Mouse (Mus musculus): ENCODE measurements around the gene Polr1c.

Gene Polr1c

DNA sequence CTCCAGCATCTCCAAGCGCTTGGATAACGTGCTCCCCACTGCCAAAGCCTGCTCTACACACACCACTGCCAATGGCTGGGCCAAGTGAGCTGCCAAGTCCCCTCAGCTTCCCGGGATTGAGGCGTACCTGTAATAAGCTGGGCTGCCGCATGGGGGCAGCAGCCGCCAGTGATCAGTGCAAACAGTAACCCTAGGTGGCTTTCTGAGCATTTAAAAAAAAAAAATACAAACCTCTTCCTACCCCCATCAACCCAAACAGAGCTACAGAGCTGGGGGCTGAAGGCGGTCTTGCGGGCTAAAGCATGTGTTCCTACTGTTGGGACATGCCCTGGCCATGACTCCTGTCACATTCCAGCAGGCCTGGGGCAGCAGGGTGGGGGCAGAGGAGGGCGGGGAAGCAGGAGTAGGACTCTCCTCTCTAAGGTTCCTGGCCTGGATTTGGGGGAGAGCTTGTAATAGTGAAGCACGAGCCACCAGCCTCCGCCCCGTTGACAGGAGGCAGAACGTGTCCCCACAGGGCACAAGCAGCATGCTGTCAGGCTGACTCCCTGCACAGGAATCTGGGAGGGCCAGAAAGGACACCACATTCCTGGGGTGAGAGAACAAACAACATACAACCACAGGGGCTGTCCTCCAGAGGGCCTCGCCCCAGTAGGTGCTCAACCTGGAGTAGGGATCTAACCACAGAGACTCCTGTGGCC, 18.2 kb upstream of the Polr1c start:
- DNase-seq (ENCODE audit: low spot score in 2 of 2): peak; percentile 58 to 75

DNA sequence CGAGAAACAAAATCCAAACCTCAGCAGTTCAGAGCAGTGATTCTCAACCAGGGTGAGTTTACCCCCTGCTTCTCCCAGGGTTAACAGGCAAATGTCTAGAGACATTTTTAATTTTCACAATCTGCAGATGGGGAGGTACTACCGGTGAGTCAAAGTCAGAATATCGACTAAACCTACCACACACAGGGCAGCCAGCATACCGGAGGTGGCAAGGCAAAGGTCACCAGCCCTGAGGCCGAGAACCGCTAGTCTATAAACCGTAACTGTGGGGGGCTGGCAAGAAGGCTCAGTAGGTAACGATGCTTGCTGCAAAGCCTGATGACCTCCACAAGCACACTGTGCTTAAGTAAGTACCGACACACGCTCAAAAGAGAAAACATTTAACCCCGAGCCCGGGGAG, 17.6 kb upstream of the Polr1c start:
- no peak for DNase-seq (ENCODE audit: low spot score in 2 of 2)

DNA sequence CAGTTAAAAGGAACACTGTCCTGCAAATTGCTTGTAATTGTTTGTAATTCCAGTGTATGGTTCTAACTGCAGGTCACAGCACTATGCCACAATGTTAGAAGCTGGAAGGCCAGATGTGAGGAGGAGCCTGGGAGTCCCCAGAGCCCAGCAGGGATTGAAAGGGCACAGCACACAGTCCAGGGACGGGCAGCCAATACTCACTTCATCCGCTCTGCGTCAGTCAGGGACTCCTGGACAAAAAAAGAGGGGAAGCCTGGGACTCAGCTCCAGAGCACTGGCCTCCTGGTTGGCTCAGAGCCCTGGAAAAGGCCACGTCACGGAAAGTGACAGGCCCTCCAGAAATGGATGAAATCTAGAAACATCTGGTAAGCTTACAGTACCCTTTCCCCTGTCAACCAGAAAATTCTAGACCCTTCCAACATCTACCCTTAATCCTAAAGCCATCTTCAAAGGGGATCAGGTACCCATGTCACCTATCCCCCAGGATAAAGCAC, 14.4 kb upstream of the Polr1c start:
- no peak for DNase-seq (ENCODE audit: low spot score in 2 of 2)

DNA sequence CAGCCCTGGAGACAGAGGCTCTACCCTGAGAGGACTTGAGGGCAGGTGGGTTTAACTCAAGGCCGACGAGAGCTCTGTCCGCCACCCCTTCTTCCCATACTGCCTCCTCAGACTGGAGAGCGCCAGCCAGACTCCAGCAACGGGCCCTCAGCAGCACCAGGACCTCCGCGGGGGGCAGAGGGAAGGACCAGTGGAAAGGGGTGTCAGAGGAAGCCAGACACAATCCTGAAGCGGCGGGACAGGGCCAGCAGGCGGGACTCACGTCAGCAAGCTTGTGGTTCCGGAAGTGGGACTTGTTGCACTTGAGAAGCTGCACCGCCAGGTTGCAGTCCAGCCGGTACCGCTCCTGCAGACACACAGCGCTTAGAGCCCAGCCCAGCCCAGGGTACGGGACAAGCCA, 11.8 kb upstream of the Polr1c start:
- no peak for DNase-seq (ENCODE audit: low spot score in 2 of 2)

DNA sequence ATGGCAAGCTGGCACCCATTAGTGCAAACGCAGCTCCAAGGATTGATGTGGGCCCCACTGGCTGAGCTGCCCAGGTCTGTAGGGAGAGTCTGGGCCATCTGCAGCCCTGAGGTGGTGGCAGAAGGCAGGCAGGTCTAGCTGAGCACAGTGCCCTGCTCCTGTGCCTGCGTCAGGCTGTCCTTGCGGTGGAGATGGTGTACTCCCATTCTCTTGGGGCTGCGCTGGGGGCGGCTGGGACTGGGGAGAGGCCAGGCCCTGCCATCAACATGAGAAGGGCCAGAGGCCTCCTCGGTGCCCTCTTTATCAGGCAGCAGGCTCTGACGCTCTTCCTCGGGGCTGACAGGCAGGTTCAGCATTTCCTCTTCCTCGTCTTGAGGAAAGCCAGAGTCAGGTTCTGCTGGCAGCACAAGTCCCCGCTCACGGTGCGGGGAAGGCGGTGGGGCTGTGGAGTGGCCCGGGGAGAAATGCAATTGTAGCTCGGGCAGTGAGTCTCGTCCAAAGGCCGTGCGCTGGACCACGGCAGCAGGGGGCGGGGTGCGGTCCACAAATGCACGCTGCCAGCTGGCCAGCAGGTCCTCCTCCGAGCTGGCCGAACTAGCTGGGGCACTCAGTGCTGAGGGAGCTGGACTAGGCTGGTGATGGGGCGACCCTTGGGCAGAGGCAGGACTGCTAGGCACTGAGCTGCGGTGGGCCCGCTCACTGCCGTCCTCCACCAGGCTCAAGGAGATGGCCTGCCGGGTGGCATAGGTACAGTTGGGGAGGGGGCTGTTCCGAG, 10.6 kb upstream of the Polr1c start:
- no peak for DNase-seq (ENCODE audit: low spot score in 2 of 2)

DNA sequence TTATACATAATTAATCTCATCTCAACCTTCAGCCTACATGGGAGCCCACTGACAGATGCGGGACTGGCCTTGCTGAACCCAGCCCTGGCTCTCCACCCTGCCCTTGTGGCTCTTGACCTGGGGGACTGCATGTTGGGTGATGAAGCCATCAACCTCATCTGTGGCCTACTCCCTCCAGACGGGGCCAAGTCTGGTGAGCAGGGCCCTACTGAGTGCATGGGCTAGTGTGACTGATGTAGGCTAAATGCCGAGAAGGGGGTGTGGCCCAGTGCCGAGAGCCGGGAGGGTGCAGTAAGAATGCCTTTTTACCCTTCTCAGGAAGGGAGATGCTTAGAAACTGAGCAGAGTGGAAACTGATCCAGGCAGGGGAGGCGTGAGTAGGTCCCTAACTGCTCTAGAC, 7.3 kb upstream of the Polr1c start:
- DNase-seq (ENCODE audit: low spot score in 2 of 2): no peak

DNA sequence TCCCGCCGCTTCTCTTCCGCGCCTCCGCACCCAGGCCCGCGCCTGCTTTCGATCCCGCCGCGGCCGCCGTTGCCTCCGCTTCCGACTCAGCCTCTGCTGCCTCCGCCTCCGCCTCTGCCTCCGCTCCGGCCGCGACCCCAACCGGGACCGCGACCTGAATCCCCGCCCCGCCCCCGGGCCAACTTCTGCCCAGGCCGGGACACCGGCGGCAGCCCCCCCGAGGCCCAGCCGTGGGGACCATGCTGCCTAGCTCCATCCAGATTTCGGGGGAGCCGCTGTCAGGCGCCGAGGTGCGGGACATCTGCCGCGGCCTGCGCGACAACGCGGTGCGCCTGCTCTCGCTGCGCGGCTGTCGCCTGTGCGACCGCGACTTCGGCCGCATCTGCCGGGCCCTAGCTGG, 6.3 kb upstream of the Polr1c start:
- DNase-seq (ENCODE audit: low spot score in 2 of 2): peak in 1 of 2 experiments; percentile 32

DNA sequence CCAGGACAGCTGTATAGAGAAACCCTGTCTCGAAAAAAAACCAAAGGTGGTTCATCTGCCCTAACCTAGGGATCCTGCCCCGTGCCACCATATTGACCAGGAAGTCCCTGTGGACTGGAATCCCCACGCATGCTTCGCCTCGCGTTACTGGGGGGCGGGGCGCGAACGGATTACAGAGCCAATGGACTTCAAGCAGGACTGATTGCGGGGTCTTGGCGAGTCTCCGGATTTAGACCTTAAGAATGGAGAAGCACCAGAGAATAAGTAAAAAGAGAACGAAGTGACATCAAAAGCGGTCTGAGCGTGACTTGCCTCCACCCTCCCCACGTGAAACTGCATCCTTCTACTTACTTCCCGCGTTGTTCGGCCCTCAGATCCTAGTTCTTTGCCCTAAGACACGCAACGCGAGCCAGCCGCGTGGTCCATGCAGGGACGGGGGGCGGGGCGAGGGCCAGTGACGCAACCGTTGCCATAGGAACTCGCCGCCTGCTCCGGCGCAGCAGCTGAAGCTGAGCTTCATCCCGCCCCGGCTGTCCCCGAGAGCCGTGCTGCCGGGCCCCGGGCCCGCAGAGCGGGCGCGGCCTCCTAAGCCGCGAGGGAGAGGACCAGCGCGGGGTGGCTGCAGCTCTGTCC, 5.7 kb upstream of the Polr1c start, which contains the start of gene Lrrc73:
Lrrc73 (plus strand) TSS at position 80 of the 633 bp plus-strand sequence.
- peak; percentile 85 to 89 for DNase-seq (ENCODE audit: low spot score in 2 of 2)

DNA sequence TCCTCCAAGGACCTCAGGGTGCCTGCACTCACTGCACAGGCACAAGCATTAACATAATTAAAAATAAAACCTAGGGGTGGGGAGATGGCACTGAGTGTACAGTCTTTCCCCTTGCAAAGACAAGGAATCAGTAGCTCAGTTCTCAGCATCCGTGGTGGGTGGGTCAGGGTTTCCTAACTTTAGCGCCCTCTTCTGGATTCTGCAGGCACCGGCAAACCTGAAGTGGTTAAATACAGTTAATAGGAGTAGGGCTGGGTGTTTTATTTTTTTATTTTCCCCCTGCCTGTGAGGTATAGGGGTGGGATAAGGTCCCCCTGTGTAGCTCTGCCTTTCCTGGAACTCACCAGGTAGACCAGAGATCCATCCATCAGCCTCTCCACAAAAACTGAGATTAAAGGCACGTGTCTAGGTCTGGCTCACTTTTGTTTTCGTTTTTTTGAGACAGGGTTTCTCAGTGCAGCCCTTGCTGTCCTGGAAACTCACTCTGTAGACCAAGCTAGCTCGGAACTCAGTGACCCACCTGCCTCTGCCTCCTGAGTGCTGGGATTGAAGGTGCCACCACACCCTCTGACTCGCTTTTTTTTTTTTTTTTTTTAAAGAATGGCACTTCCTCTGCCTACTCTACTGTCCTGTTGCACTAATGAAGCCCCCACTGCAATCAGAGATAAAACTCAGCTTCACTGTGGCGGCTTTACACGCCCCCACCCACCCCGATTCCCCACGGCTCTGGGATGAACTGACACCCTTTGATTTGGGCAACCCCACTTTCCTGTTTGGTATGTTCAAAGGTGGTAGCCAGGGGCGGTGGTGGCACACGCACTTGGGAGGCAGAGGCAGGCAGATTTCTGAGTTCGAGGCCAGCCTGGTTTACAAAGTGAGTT, 5.0 kb upstream of the Polr1c start:
- DNase-seq (ENCODE audit: low spot score in 2 of 2): peak; percentile 38 to 57

DNA sequence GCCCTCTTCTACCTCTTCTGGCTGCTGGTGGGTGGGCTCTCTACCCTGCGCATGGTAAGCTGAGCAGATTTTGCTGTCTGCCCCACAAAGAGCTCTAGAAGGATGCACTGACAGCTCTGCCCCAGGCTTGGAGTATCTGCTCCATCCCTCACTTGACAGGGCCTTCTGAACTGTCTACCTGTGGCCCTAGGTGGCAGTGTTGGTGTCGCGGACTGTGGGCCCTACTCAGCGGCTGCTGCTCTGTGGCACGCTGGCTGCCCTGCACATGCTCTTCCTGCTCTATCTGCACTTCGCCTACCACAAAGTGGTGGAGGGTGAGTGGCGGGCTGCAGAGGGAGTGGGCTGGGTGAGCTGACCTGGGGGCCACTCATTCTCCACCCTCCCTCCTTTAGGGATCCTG, 3.3 kb upstream of the Polr1c start:
- DNase-seq (ENCODE audit: low spot score in 2 of 2): no peak

DNA sequence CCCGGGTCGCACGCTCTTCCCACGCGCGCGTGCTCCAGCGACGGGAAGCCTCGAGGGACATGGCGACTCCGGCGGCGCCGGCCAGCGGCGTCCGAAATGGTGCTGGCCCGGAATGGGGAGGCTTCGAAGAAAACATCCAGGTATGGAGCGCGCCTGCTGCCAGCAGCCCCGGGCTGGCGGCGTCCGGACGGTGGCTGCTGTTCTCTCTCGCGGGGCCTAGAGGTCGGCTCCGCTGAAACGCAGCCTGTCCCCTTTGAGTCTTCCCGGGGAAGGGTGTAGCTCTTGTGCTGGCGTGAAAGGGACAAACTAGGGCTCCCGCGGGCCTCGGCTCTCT, 302 bp upstream of the Polr1c start:
- no peak for DNase-seq (ENCODE audit: low spot score in 2 of 2)

DNA sequence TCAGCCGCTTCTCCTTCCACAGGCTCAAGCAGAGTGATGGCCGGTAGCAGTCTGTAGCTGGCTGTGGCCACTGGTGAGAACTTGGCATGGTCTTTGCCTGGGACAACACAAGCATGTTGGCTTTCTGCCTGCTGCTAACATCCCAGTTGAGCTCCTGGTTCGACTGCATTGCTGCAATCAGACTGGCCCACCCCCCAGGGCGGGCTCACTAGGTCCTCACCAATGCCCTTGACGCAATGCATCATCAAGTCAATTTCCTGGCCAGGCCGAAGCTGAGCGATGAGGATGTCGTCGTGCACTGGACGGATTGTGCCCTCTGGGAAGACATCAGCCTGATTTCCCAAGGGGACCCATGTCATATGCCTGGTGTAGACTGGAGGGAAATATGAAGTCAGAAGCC, 3.3 kb downstream of the Polr1c start:
- DNase-seq (ENCODE audit: low spot score in 2 of 2): no peak

DNA sequence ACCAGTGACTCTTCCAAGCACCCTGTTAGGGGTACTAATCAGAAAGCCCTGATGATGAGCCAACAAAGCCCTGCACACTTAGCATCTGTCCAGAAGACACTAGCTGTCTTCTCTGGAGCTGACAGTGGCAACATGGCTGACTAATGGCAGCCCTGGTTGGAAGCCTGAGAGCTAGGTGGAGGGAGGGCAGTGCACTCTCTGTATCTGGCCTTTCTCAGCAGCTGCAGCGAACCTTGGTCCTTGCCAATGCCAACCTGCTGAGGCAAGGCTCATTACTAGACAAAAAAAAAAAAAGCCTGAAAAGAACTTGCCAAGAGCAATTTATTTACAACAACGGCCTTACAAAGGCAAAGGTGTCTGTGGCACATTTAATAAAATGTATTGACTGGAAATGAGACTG, 4.2 kb downstream of the Polr1c start:
- DNase-seq (ENCODE audit: low spot score in 2 of 2): no peak

DNA sequence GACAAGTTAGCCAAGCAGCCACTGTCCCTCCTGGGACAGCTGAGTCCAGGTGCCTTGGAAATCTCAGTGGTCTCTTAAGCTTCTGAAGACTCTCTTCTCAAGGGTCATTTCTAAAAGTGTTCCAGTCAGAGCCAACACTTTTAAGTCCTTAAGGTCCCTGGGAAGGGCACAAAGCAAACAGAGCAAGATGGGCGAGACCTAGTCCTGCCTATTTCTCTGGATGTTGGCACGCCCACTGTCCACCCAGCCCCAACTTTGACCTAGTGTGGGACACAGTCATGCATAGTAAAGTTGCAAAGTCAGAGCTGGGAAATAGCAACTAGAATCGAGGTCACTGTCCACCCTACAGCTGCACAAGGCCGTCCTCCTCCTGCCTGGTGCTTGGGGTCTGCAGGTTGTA, 4.9 kb downstream of the Polr1c start:
- DNase-seq (ENCODE audit: low spot score in 2 of 2): no peak

DNA sequence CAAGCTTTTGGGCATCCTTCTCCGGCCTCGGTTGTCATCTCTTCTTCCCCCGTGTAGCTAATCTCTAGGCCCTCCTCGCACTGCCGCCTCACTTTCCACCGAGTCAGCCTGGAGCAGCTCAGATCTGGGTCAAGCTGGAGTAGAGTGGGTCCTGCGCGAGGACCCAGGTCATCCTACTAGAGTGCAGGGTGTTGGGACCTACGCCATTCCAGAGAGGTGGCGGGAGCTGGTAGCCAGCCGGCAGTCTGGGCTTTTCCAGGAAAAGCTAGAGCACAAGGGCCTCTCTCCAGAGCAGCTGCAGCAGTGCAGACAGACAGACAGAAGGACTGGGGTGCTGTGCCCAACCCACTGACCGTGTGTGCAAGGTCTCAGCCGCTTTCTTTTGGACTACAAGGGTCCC, 5.6 kb downstream of the Polr1c start:
- DNase-seq (ENCODE audit: low spot score in 2 of 2): no peak

DNA sequence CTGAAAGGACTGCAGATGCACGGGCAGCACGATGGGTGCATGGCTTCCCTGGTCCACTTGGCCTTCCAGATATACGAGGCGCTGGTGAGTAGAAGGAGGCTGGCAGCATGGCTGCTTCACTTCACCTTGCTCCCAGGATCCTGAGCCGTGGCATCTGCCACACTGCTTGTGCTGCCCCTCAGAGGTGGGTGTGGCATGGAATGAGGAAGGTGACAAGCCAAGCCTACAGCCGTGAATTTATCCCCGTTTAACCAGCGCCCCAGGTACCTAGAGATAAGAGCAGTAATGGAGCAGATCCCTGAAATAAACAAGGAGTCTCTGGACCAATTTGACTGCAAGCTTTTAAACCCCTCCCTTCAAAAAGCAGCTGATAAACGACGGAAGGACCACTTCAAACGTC, 6.4 kb downstream of the Polr1c start:
- DNase-seq (ENCODE audit: low spot score in 2 of 2): no peak

DNA sequence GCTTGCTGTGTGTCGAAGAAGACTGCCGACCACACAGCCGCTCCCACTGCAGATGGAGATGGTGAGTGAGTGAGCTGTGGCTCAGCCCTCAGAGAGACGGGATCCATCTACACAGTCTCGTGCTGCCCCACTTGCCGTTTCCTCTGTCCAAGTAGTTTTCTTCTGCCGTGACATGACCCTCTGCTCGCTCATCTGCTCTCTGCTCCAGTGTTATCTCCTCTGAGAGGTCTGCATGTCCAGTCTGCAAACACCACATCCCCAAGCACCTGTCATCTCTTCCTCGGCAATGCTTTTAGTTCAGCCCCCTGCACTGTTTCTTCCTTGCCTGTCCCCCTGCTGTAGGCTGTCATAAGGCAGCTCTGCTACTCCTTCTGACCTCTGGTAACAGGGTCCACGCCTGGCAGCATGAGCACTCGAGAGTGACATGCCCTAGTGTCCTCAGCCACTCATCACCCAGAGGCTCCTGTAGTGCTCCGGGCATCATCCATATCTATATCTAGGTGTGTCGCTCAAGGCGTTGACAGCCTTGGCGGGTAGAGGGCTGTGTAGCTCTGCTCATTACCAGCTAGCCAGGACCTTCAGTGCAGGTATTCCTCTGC, 8.2 kb downstream of the Polr1c start:
- DNase-seq (ENCODE audit: low spot score in 2 of 2): no peak

DNA sequence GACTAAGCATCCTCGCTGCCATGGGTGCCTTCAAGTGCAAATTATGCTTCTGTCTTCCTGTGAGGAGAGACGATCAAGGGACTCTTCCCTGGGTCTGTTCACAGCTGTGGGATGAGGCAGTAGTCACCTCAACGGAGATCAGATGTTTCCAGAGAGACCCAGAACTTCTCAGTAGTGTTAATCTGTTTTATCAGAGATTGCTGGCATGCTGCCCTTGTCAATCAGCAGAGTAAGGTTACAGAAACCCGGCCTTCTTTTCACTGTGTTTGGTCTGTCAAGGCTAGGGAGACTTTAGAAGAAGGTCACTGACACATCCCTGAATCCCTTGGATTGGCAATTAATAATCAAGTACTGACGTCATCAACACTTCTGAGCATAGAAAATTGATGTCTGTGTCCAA, 10.4 kb downstream of the Polr1c start:
- DNase-seq (ENCODE audit: low spot score in 2 of 2): no peak

DNA sequence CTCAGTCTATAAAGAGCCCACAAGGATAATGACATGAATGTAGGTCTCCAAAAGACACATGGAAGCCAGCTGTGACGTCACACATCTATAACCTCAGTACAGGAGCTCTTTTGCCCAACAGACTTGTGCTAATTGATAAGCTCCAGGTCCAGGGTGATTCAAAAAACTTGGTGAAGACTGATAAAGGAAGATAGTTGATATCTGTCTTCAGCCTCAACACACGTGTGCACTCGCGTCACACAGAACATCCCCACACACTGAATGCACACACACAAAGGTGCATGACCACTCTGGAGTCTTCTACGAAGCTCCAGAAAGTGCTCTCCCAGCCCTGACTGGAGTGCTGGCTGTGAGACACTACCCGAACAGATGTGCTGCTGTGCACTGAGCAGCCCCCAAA, 10.8 kb downstream of the Polr1c start:
- no peak for DNase-seq (ENCODE audit: low spot score in 2 of 2)

DNA sequence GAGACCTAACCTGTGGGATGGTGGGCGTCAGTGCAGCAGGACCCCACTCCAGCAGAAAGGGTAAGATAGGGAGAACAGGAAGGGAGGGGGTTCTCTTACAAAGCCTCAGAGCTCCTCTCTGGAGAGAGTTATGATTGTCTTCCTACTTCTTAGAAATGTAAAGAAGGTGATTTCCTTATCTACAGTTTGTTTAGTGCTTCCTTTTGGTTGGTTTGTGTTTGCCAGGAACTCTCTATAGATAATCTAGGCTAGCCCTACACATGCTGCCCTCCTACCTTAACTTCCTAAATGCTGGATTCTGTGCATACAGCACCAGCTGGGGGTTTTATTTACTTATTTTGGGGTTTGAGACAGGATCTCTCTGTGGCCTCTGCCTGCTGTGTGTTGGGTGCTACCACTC, 11.8 kb downstream of the Polr1c start:
- no peak for DNase-seq (ENCODE audit: low spot score in 2 of 2)

DNA sequence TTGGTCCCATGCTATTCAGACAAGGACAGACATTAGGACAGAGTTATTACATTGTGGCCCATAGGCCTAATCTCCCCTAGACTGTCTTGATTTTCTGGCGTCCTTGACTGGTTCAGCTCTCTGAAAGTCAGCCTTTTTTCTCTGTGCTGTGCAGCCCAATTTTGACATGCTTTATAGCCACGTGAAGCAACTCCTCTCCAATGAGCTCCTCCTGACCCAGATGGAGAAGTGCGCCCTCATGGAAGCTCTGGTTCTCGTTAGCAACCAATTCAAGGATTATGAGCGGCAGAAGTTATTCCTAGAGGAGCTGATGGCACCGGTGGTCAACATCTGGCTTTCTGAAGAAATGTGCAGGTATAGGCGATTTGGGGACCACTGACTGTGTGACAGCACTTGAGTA, 20.3 kb downstream of the Polr1c start:
- DNase-seq (ENCODE audit: low spot score in 2 of 2): no peak

DNA sequence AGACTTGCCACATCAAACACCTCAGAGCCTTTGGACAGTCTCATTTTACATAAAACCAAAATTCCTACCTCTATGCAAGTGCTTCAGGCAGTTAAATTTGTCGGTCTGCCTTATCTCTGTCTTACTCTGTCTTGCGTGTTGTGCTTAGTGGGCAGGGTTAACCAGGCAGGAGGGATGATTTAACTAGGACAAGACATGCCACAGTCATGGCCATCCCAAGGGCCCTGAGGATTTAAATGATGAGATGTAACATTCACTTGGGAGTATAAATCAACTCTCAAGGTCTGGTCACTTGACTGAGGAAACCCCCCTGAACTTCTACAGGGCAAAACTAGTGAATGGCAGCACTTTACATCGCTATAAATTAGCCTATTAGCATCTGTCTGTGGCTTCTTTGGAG, 26.3 kb downstream of the Polr1c start:
- DNase-seq (ENCODE audit: low spot score in 2 of 2): no peak

Measured in natural killer cell, adult 2 months (primary cell).